Mouse (Mus musculus) midbrain, embryonic 10.5 days (tissue): ENCODE results near the gene Ppp1r14d. TPM values are rescaled to one million over a fixed set of nuclear protein-coding genes. Genes with fewer than 3 reads are reported as not detected.

Experiments used
- DNase-seq: peaks from one replicate; pipeline ENCODE4 v3.0.0-alpha.2; 2017; ENCODE audit warnings: low spot score
- H3K27ac ChIP-seq: fragments of 300-500 bp; sonication (generic); replicated peaks from 2 replicates; pipeline ENCODE4 v1.5.1; 2016; ENCODE audit warnings: mild to moderate bottlenecking
- H3K27me3 ChIP-seq: fragments of 300-500 bp; sonication (generic); 2 replicates; pipeline ENCODE4 v1.6.1; 2016; ENCODE audit warnings: low read depth, mild to moderate bottlenecking; ENCODE audit not compliant: poor library complexity, severe bottlenecking
- H3K36me3 ChIP-seq: fragments of 300-500 bp; sonication (generic); 2 replicates; pipeline ENCODE4 v1.6.1; 2016; ENCODE audit warnings: mild to moderate bottlenecking, moderate library complexity
- H3K4me1 ChIP-seq: fragments of 300-500 bp; sonication (generic); 2 replicates; pipeline ENCODE4 v1.6.1; 2016
- H3K4me3 ChIP-seq: fragments of 300-500 bp; sonication (generic); 2 replicates; pipeline ENCODE4 v1.5.1; 2016; ENCODE audit warnings: mild to moderate bottlenecking, moderate library complexity
- H3K9me3 ChIP-seq: fragments of 300-500 bp; sonication (generic); replicated peaks from 2 replicates; pipeline ENCODE4 v1.6.1; 2016; ENCODE audit warnings: mild to moderate bottlenecking
- WGBS: fragments of 180-500 bp; shearing (Covaris S2); methylation state at CpG from one replicate; pipeline ENCODE4 v1.1.7; 2016; 5-methylcytosine and 5-hydroxymethylcytosine counted together
- polyA plus RNA-seq: library from polyadenylated mRNA; unstranded; fragments of >200 nt; fragmentation: Nextera tagmentation; extraction: Ambion mirVana; gene quantifications from 2 replicates; pipeline ENCODE4 v1.2.1, GENCODE M21; 2016

The Ppp1r14d gene
- polyA plus RNA-seq, 1 experiment from 2014 or later, result not detected

DNA sequence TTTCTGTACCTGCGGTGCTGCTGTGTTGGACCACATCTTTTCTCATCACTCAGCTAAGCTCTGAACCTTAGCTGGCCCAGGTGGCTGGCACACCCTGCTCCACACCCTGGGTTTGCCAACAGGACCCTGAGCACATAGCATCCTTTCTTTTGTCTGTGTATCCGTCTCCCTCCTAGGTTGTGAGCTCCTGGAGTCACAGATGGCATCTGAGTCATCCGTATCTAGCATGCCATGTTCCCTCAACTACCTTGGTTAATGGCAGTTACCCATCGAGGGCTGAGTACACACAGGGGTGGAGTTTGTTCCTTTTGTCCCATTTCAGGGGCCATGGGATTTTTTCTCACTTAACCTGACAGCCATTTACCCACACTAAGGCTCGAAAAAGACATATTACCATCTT, 20.7 kb upstream of the Ppp1r14d start:
- H3K36me3 ChIP-seq, result no peaks in the 10 kb centered on the region
- WGBS, result 67% methylated on average over 5 of the region's 5 CpGs
- no peaks in the 10 kb centered on the region for H3K9me3 ChIP-seq
- H3K27ac ChIP-seq, result no peak overlapping the region
- H3K27me3 ChIP-seq, result peaks cover 25% of the 10 kb centered on the region
- no peak overlapping the region for H3K4me3 ChIP-seq
- H3K4me1 ChIP-seq, result peaks cover 9% of the 10 kb centered on the region
- DNase-seq, result no peak

DNA sequence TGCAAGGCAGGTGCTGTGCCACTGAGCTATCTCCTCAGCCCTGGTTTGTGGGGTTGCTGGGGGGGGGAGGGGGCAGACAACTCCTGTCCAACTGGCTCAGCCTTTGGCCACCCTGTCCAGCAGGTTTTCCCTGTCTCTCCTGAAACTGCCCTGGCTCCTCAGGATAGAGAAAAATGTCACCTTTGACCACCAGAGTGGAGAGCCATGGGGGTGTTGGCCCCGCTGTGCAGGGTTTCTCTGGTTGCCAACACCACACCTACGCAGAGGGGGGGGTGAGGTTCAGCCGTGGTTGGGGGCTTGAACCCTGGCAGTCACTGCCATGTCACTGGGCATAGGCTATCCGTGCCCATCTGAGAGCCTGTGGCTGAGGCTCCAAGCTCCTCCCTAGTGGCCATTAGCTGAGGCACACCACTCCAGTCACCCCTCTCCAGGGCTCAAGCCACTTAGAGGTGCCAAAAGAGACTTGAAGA, 19.9 kb upstream of the Ppp1r14d start:
- peaks cover 18% of the 10 kb centered on the region for H3K27me3 ChIP-seq
- no peak for DNase-seq
- peaks cover 7% of the 10 kb centered on the region for H3K4me1 ChIP-seq
- 77% methylated on average over 4 of the region's 4 CpGs for WGBS
- no peaks in the 10 kb centered on the region for H3K36me3 ChIP-seq
- no peak overlapping the region for H3K27ac ChIP-seq
- H3K4me3 ChIP-seq, result no peak overlapping the region
- no peaks in the 10 kb centered on the region for H3K9me3 ChIP-seq

DNA sequence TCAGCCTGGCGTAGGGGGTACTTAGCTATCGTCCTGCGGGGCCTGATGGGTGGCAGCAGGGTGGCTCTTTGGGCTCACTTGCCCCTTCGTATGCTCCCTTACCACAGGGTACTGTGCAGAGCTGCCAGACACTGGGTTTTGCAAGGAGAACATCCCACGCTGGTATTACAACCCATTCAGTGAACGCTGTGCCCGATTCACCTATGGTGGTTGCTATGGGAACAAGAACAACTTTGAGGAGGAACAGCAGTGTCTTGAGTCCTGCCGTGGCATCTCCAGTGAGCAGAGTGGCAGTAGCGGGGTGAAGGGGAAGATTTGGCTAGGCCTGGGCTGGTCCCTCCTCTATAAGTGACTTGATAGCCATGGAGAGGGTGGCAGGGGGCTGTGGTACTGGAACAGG, 18.2 kb upstream of the Ppp1r14d start:
- H3K4me3 ChIP-seq, result no peak overlapping the region
- no peaks in the 10 kb centered on the region for H3K36me3 ChIP-seq
- WGBS, result 87% methylated on average over 9 of the region's 9 CpGs
- no peak overlapping the region for H3K27ac ChIP-seq
- DNase-seq, result no peak
- peaks cover 7% of the 10 kb centered on the region for H3K4me1 ChIP-seq
- H3K27me3 ChIP-seq, result peaks cover 4% of the 10 kb centered on the region; the same call in 1 of the 2 replicates
- no peaks in the 10 kb centered on the region for H3K9me3 ChIP-seq

DNA sequence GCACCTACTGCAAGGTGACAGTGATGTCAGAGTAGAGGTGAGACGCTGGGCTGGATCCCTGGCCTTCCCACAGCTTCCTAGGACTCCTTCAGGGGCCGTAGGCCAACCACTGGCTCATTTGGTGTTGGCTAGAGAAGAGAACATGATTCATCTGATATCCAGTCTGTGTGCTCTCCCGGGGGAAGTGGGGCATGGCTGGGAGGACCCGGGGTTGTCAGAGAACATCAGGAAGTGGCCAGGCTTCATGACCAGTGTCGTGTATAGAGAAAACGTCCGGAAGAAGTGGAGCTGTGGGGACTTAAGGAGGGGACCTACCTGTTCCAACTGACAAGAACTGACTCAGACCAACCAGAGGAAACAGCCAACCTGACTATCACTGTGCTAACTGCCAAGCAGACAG, 15.5 kb upstream of the Ppp1r14d start:
- H3K4me3 ChIP-seq, result no peak overlapping the region
- no peaks in the 10 kb centered on the region for H3K4me1 ChIP-seq
- H3K27me3 ChIP-seq, result peaks cover 12% of the 10 kb centered on the region
- no peaks in the 10 kb centered on the region for H3K9me3 ChIP-seq
- no peaks in the 10 kb centered on the region for H3K36me3 ChIP-seq
- WGBS, result 87% methylated on average over 7 of the region's 7 CpGs
- no peak overlapping the region for H3K27ac ChIP-seq
- DNase-seq, result no peak

DNA sequence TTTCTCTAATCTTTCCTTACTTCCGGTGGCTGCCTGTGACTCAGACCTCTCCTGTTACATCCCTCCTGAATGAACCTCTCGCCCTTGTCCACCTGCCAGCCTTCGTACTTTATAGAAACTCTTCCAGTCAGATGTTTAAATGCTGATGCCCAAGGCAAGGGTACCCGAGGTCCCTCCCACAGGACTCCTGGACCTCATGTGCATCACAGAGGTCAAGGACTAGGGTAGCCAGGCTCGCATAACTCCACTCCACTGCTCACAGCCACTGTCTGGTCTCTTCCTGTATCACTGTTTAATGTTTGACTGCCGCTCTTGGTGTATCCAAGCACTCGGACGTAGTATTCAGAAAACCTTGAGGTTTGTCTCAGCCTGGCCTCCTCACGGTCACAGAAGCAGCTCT, 12.8 kb upstream of the Ppp1r14d start:
- H3K27me3 ChIP-seq, result peaks cover 37% of the 10 kb centered on the region
- 86% methylated on average over 9 of the region's 9 CpGs for WGBS
- peaks cover 6% of the 10 kb centered on the region for H3K4me1 ChIP-seq
- no peaks in the 10 kb centered on the region for H3K36me3 ChIP-seq
- no peak for DNase-seq
- H3K9me3 ChIP-seq, result no peaks in the 10 kb centered on the region
- H3K27ac ChIP-seq, result no peak overlapping the region
- H3K4me3 ChIP-seq, result no peak overlapping the region

DNA sequence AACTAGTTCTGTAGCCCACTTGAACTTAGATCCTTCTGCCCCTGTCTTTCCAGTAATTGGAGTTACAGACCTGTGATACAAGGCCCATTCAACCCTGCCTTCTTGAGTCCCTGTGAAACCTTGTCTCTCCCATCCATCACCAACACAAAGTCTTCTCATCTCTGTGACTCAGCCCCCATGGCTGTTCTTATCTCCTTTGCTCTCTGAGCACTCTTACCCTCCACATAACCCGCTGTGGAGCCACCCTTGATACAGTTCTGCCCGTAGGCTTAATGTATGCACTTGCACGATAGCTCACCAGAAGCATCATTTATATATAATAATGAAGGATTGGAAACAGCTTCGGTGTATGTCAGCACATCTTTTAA, 11.1 kb upstream of the Ppp1r14d start:
- H3K4me3 ChIP-seq, result no peak overlapping the region
- WGBS, result 87% methylated on average over 4 of the region's 4 CpGs
- no peaks in the 10 kb centered on the region for H3K9me3 ChIP-seq
- H3K27ac ChIP-seq, result no peak overlapping the region
- peaks cover 15% of the 10 kb centered on the region for H3K4me1 ChIP-seq
- no peaks in the 10 kb centered on the region for H3K36me3 ChIP-seq
- peaks cover 54% of the 10 kb centered on the region for H3K27me3 ChIP-seq
- no peak for DNase-seq

DNA sequence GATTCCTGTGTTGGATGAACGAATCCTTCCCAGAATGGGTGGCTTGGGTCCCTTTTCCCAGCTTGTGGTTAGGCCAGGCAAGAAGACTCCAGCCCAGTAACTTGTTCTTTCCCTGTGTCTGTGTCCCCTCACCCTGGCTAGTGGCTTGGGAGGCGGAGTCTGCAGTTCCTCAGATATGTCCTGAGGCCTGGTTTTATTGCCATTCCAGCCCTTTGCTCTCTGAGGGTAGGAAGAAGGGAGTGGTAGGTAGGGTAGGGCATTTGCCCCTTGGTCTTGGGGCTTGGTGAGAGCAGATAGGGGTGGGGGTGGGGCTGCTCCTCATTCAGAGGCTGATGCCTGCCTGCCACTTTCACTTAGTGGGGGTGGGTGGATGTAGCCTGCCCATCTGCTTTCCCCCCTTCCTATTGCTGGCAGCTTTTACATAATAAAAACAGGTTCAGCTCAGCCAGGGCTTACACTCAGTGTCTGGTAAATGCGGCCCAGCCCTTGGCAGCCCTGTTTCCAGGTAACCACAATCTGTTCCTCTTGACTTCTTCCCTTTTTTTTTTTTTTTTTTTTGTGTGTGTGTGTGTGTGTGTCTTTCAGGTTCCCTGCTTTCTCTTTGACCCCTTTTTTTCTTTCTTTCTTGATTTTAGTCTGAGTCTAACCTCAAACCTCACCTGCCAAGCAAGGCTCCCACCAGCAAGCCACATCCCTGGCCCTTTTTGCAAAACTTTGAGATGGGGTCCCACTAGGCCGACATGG, 10.5 kb upstream of the Ppp1r14d start:
- DNase-seq, result no peak
- Histone ChIP-seq H3K4me1 (peaks cover 15% of the 10 kb centered on the region), H3K4me3 (no peak overlapping the region), H3K27ac (no peak overlapping the region), H3K27me3 (peaks cover 60% of the 10 kb centered on the region), H3K9me3 (no peaks in the 10 kb centered on the region), H3K36me3 (no peaks in the 10 kb centered on the region)
- WGBS, result 67% methylated on average over 4 of the region's 4 CpGs

DNA sequence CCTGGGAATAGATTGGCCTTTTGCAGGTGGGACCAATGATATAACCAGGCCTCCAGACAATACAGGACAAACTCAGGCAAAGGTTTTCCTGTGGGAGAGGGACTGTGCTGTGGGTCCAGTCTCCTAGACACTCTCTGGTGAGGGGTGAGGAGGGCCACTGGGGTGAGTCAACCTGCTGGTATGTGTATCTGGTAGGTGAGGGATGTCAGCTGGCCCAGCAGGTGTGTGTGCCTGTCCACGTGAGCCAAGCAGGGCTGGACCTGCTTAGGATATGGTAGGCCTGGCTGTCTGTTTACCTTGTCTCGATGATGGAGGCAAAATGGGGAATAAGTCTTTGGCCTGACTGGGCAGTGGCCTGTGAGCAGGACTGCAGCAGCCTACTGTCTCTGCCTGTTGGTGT, 9.0 kb upstream of the Ppp1r14d start:
- Histone ChIP-seq H3K4me3 (no peak overlapping the region), H3K36me3 (no peaks in the 10 kb centered on the region), H3K27me3 (peaks cover 75% of the 10 kb centered on the region), H3K4me1 (peaks cover 15% of the 10 kb centered on the region), H3K9me3 (no peaks in the 10 kb centered on the region), H3K27ac (no peak overlapping the region)
- no peak for DNase-seq
- 72% methylated on average over 2 of the region's 2 CpGs for WGBS

DNA sequence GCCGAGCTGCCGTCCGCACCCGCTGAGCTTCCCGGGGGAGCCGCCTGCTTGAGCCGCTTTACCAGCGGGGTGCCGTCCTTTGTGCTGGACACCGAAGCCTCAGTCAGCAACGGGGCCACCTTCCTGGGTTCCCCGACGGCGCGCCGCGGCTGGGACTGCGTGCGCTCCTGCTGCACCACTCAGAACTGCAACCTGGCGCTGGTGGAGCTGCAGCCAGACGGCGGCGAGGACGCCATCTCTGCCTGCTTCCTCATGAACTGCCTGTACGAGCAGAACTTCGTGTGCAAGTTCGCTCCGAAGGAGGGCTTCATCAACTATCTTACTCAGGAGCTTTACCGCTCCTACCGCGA, 8.1 kb upstream of the Ppp1r14d start:
- H3K4me3 ChIP-seq, result peak overlapping the region; percentile 57
- no peak overlapping the region; the same call in 1 of the 2 replicates for H3K27ac ChIP-seq
- DNase-seq, result peak; percentile 41
- H3K36me3 ChIP-seq, result no peaks in the 10 kb centered on the region
- H3K4me1 ChIP-seq, result peaks cover 15% of the 10 kb centered on the region
- no peaks in the 10 kb centered on the region for H3K9me3 ChIP-seq
- WGBS, result 1% methylated on average over 31 of the region's 31 CpGs
- H3K27me3 ChIP-seq, result peaks cover 77% of the 10 kb centered on the region

DNA sequence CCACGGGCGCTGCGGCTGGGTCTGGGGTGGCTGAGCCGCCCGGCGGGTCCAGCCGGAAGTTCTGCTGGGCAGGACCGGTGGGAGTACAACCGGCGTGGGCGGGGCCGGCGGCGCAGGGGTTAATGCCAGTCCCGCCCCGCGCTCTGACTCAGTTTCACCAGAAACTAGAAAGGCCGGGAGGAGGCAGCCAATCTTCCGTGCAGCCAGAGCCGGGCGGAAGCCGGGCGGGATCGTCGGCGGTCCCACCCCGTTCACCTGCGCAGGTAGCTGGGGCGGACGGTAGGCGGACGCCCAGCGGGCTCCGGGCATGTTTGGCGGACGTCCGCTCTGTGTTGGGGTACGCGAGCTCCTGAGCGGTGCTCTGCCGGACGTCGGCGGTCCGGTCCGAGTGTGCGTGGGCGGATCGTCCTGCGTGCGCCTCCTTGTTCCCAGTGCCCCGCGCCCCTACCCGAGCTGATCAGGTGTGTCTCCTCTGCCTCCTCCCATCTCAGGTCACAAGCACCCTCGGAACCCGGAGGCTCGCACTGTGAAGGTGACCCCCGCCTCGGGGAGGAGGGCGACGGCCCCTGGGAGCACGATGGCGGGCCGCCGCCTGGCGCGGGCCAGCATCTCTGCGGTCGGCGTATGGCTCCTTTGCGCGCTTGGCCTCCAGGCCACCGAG, 7.6 kb upstream of the Ppp1r14d start, which contains the start of gene Spint1:
Spint1 (plus strand) TSS at position 153 of the 661 bp plus-strand sequence.
- Histone ChIP-seq H3K9me3 (no peaks in the 10 kb centered on the region), H3K36me3 (no peaks in the 10 kb centered on the region), H3K4me1 (peaks cover 15% of the 10 kb centered on the region), H3K27ac (peak within 1 kb of the TSS; percentile 42; the same call in 1 of the 2 replicates), H3K4me3 (peak within 1 kb of the TSS; percentile 57), H3K27me3 (peaks cover 77% of the 10 kb centered on the region)
- WGBS, result under 1% methylated on average over 73 of the region's 73 CpGs
- DNase-seq, result peak; percentile 24

DNA sequence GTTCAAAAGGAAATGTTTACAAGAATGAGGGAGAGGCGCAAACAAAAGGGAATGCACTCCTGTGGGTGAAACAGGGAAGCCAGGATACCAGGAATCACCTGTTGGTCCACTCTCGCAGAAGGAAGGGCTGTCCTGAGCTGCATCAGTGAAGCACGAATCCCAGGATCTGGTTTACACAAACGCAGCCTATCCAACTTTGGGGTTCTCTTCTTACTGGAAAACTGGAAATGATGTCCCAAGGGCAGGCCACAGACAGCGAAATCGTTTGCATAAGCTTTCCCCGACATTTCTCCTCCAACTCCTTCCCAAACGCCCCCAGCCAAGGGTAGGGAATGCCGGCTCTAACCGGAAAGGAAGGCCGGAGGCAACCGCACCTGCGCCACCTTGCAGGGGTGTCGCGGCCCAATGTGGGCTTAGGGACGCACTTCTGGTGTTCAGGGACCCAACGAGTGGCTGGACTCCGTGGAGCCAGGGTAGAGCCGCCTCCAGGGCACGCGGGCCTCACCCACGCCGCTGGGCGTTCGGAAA, 7.0 kb upstream of the Ppp1r14d start:
- Histone ChIP-seq H3K9me3 (no peaks in the 10 kb centered on the region), H3K36me3 (no peaks in the 10 kb centered on the region), H3K27ac (0 out of 2 replicates have a peak overlapping the region, but pooled peaks have one; percentile 42), H3K4me1 (peaks cover 15% of the 10 kb centered on the region), H3K27me3 (peaks cover 77% of the 10 kb centered on the region), H3K4me3 (peak overlapping the region; percentile 57)
- DNase-seq, result no peak
- 5% methylated on average over 25 of the region's 25 CpGs for WGBS

DNA sequence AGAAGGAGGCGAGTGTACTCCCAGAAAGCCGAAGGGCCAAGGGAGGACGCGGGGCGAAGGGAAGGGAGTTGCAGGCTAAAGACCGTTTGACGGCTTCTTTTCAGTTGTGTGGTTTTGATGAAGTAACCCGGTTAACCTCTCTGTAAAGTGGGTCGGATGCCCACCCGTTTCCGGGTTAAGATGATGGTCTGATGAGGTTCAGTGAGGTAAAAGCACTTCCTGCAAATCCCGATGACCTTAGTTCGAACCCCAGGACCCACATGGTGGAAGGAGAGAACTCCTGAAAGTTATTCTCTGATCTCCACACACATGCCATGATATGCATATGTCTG, 20.6 kb downstream of the Ppp1r14d start:
- Histone ChIP-seq H3K9me3 (no peaks in the 10 kb centered on the region), H3K4me3 (peak overlapping the region; percentile 80)

More for the DNA sequence above, 20.6 kb downstream of the Ppp1r14d start:
- Histone ChIP-seq H3K27me3 (no peaks in the 10 kb centered on the region), H3K36me3 (peaks cover 38% of the 10 kb centered on the region), H3K27ac (peak overlapping the region; percentile 92), H3K4me1 (peaks cover 31% of the 10 kb centered on the region)
- no peak for DNase-seq
- WGBS, result 2% methylated on average over 13 of the region's 13 CpGs
